Mouse (Mus musculus) embryo, embryonic 10.5 days (tissue): ENCODE data around the gene Snx20.
"Not testable (repeated sequence)": the region's sequence is repeated elsewhere in the genome, so short reads cannot be mapped to it uniquely, and the experiment has no call there.

ENCODE experiments used
- DNase-seq: peaks from one replicate; pipeline ENCODE4 v3.0.0-alpha.2; 2015; ENCODE audit warnings: low spot score

The Snx20 gene

GRCm38 (mm10) chr8:88635474-88636397 lies at the start of gene Snx20:
Snx20 (minus strand) TSS chr8:88636128.
- no peak for DNase-seq

GRCm38 (mm10) chr8:88683656-88684289 lies 47.8 kb upstream of the Snx20 start:
- no peak for DNase-seq

GRCm38 (mm10) chr8:88681046-88681445 lies 45.1 kb upstream of the Snx20 start:
- DNase-seq = no peak

- DNase-seq = no peak
Observed at GRCm38 (mm10) chr8:88680566-88680965, 44.6 kb upstream of the Snx20 start.

GRCm38 (mm10) chr8:88677071-88677470 lies 41.1 kb upstream of the Snx20 start:
- no peak for DNase-seq

- no peak for DNase-seq
Observed at GRCm38 (mm10) chr8:88675372-88676165, 39.6 kb upstream of the Snx20 start.

- no peak for DNase-seq
Observed at GRCm38 (mm10) chr8:88673859-88674258, 37.9 kb upstream of the Snx20 start.

- DNase-seq = no peak
Observed at GRCm38 (mm10) chr8:88671575-88671974, 35.6 kb upstream of the Snx20 start.

- DNase-seq = no peak
Observed at GRCm38 (mm10) chr8:88670782-88671181, 34.9 kb upstream of the Snx20 start.

- peak; percentile 9 for DNase-seq
Observed at GRCm38 (mm10) chr8:88668400-88669086, 32.6 kb upstream of the Snx20 start.

- no peak for DNase-seq
Observed at GRCm38 (mm10) chr8:88666435-88666834, 30.5 kb upstream of the Snx20 start.

GRCm38 (mm10) chr8:88664947-88665346 lies 29.0 kb upstream of the Snx20 start:
- DNase-seq = no peak

- no peak for DNase-seq
Observed at GRCm38 (mm10) chr8:88664121-88664520, 28.2 kb upstream of the Snx20 start.

- DNase-seq = no peak
Observed at GRCm38 (mm10) chr8:88662401-88662821, 26.5 kb upstream of the Snx20 start.

- DNase-seq = no peak
Observed at GRCm38 (mm10) chr8:88659873-88660272, 23.9 kb upstream of the Snx20 start.

- DNase-seq = no peak
Observed at GRCm38 (mm10) chr8:88655334-88655733, 19.4 kb upstream of the Snx20 start.

- not testable (repeated sequence) for DNase-seq
Observed at GRCm38 (mm10) chr8:88651122-88651521, 15.2 kb upstream of the Snx20 start.

- no peak for DNase-seq
Observed at GRCm38 (mm10) chr8:88650016-88650708, 14.2 kb upstream of the Snx20 start.

GRCm38 (mm10) chr8:88648322-88648721 lies 12.4 kb upstream of the Snx20 start:
- DNase-seq = no peak

- peak; percentile 80 for DNase-seq
Observed at GRCm38 (mm10) chr8:88646837-88647778, 11.2 kb upstream of the Snx20 start, which contains the start of gene Nod2. Nod2 (plus strand) TSS chr8:88647315.
